Mouse (Mus musculus): ENCODE measurements around the gene Fars2. TPM values are rescaled to one million over a fixed set of nuclear protein-coding genes. Genes with fewer than 3 reads are reported as not detected.
"Not testable (repeated sequence)": the region's sequence is repeated elsewhere in the genome, so short reads cannot be mapped to it uniquely, and the experiment has no call there.

Fars2 gene
- total RNA-seq, 2 experiments from 2014 or later, result 35.2 to 64.2 TPM

GRCm38 (mm10) chr13:36357469-36357868 is 240.3 kb downstream of the Fars2 start:
- ATAC-seq (replicated peaks; ENCODE audit: poor library complexity, severe bottlenecking), result no peak

- no peak for ATAC-seq (replicated peaks; ENCODE audit: poor library complexity, severe bottlenecking)
Measured at GRCm38 (mm10) chr13:36361419-36361818, 244.2 kb downstream of the Fars2 start.

- ATAC-seq (replicated peaks; ENCODE audit: poor library complexity, severe bottlenecking), result peak; percentile 79
Measured at GRCm38 (mm10) chr13:36365719-36366118, 248.5 kb downstream of the Fars2 start.

GRCm38 (mm10) chr13:36366304-36366703 is 249.1 kb downstream of the Fars2 start:
- ATAC-seq (replicated peaks; ENCODE audit: poor library complexity, severe bottlenecking), result no peak

- no peak for ATAC-seq (replicated peaks; ENCODE audit: poor library complexity, severe bottlenecking)
Measured at GRCm38 (mm10) chr13:36367712-36368491, 250.7 kb downstream of the Fars2 start.

- no peak for ATAC-seq (replicated peaks; ENCODE audit: poor library complexity, severe bottlenecking)
Measured at GRCm38 (mm10) chr13:36368799-36369198, 251.6 kb downstream of the Fars2 start.

- no peak for ATAC-seq (replicated peaks; ENCODE audit: poor library complexity, severe bottlenecking)
Measured at GRCm38 (mm10) chr13:36369400-36369799, 252.2 kb downstream of the Fars2 start.

- no peak for ATAC-seq (replicated peaks; ENCODE audit: poor library complexity, severe bottlenecking)
Measured at GRCm38 (mm10) chr13:36383236-36383635, 266.0 kb downstream of the Fars2 start.

GRCm38 (mm10) chr13:36386074-36386473 is 268.9 kb downstream of the Fars2 start:
- no peak for ATAC-seq (replicated peaks; ENCODE audit: poor library complexity, severe bottlenecking)

- no peak for ATAC-seq (replicated peaks; ENCODE audit: poor library complexity, severe bottlenecking)
Measured at GRCm38 (mm10) chr13:36391936-36392335, 274.7 kb downstream of the Fars2 start.

- ATAC-seq (replicated peaks; ENCODE audit: poor library complexity, severe bottlenecking), result no peak
Measured at GRCm38 (mm10) chr13:36392666-36393065, 275.5 kb downstream of the Fars2 start.

- ATAC-seq (replicated peaks; ENCODE audit: poor library complexity, severe bottlenecking), result no peak
Measured at GRCm38 (mm10) chr13:36401011-36401410, 283.8 kb downstream of the Fars2 start.

- ATAC-seq (replicated peaks; ENCODE audit: poor library complexity, severe bottlenecking), result no peak
Measured at GRCm38 (mm10) chr13:36413276-36413675, 296.1 kb downstream of the Fars2 start.

GRCm38 (mm10) chr13:36415176-36415575 is 298.0 kb downstream of the Fars2 start:
- ATAC-seq (replicated peaks; ENCODE audit: poor library complexity, severe bottlenecking), result no peak

GRCm38 (mm10) chr13:36416546-36416945 is 299.3 kb downstream of the Fars2 start:
- no peak for ATAC-seq (replicated peaks; ENCODE audit: poor library complexity, severe bottlenecking)

GRCm38 (mm10) chr13:36419357-36419756 is 302.1 kb downstream of the Fars2 start:
- no peak for ATAC-seq (replicated peaks; ENCODE audit: poor library complexity, severe bottlenecking)

- no peak for ATAC-seq (replicated peaks; ENCODE audit: poor library complexity, severe bottlenecking)
Measured at GRCm38 (mm10) chr13:36422446-36422845, 305.2 kb downstream of the Fars2 start.

- ATAC-seq (replicated peaks; ENCODE audit: poor library complexity, severe bottlenecking), result not testable (repeated sequence)
Measured at GRCm38 (mm10) chr13:36425824-36426705, 308.9 kb downstream of the Fars2 start.

GRCm38 (mm10) chr13:36429500-36430189 is 312.4 kb downstream of the Fars2 start:
- ATAC-seq (replicated peaks; ENCODE audit: poor library complexity, severe bottlenecking), result no peak

- ATAC-seq (replicated peaks; ENCODE audit: poor library complexity, severe bottlenecking), result no peak
Measured at GRCm38 (mm10) chr13:36430420-36431114, 313.4 kb downstream of the Fars2 start.

Measured in granulocyte monocyte progenitor cell, adult 5-6 weeks (primary cell).